ENCODE assay signal across 20 mouse cellular contexts in genomic region chr11:6196780-6197179, GRCm38 (mm10). TPM values are rescaled to one million over a fixed set of nuclear protein-coding genes. Genes with fewer than 3 reads are reported as not detected.
DNase-seq lines count a peak whose midpoint lies in the region; ATAC-seq and TF ChIP-seq lines count a peak whose summit lies in the region.
"Had no signal": no experiment of that assay in that cellular context is flagged by ENCODE, and none has a peak within 500 bp of the region (broad histone marks: within the 10 kb centered on the region; RNA-seq: fewer than 3 reads in every experiment).

No protein-coding gene starts in this region.

- H3K4me1 ChIP-seq in forebrain, embryonic 11.5 days (replicated peaks; ENCODE audit: control insufficient read depth, insufficient read depth, low read length): peaks cover 2% of the 10 kb centered on the region; the same call in 1 of the 2 replicates
- peaks cover 28% of the 10 kb centered on the region for H3K4me1 ChIP-seq in forebrain, embryonic 13.5 days
- H3K4me1 ChIP-seq in CH12.LX (ENCODE audit: control insufficient read depth in 1 of 2, insufficient read depth in 2 of 2): peaks cover 8 to 67% of the 10 kb centered on the region in 2 experiments; a peak in 3 of 4 replicates
- H3K4me1 ChIP-seq in cerebellum, adult 2 months (ENCODE audit: control insufficient read depth, insufficient read depth, low read length): no peaks in the 10 kb centered on the region; the same call in 1 of the 2 replicates

- no peak overlapping the region for H3K4me2 ChIP-seq in forebrain, embryonic 11.5 days (ENCODE audit: low read depth, low read length, severe bottlenecking)
- no peak overlapping the region for H3K4me2 ChIP-seq in forebrain, embryonic 13.5 days
- H3K4me2 ChIP-seq in CH12.LX (ENCODE audit: insufficient read depth, low read depth, poor library complexity, severe bottlenecking): no peak overlapping the region
- H3K4me2 ChIP-seq: embryonic facial prominence, embryonic 12.5 days; forebrain, embryonic 12.5 days; forebrain, embryonic 15.5 days had no signal

- in situ Hi-C loops in CH12.LX (cut with MboI; ENCODE audit: low pct_ligation_motif_present, low pct_unique_long_range_greater_than_20kb, low sequenced_read_pairs): loop anchor here (5.0 kb wide), 1 partner anchor 199 kb away; no protein-coding TSS in a partner anchor

- peak in 1 of 2 experiments; percentile 45; a peak in 2 of 4 replicates for TF ChIP-seq CTCF in CH12.LX (conservative IDR thresholded peaks at IDR 0.05 in 1 of 2, IDR thresholded peaks at IDR 0.05 in 1 of 2; ENCODE audit: low read depth in 2 of 2, low read length in 2 of 2)
- no peak for TF ChIP-seq CTCF in cerebellum, adult 2 months (IDR thresholded peaks at IDR 0.05; ENCODE audit: borderline replicate concordance, insufficient read depth, low read depth, low read length)

- no peak overlapping the region for H3K9ac ChIP-seq in forebrain, embryonic 11.5 days (ENCODE audit: low read length)
- H3K9ac ChIP-seq in forebrain, embryonic 13.5 days: no peak overlapping the region
- H3K9ac ChIP-seq in CH12.LX (ENCODE audit: insufficient read depth, low read depth): no peak overlapping the region
- H3K9ac ChIP-seq: embryonic facial prominence, embryonic 12.5 days; forebrain, embryonic 12.5 days; forebrain, embryonic 15.5 days; forebrain, postnatal 0 days had no signal

- dilution Hi-C loops in CH12.LX (cut with MboI; ENCODE audit: extremely low pct_ligation_motif_present, extremely low pct_unique_long_range_greater_than_20kb, low sequenced_read_pairs): no loop called here

- no peak overlapping the region for H3K27ac ChIP-seq in forebrain, embryonic 11.5 days (ENCODE audit: low read depth, low read length)
- H3K27ac ChIP-seq in forebrain, embryonic 13.5 days: no peak overlapping the region
- H3K27ac ChIP-seq in CH12.LX (ENCODE audit: insufficient read depth, low read depth): no peak overlapping the region
- H3K27ac ChIP-seq in cerebellum, adult 2 months (ENCODE audit: insufficient read depth, low read length): no peak overlapping the region
- H3K27ac ChIP-seq: embryonic facial prominence, embryonic 10.5 days; embryonic facial prominence, embryonic 12.5 days; forebrain, embryonic 12.5 days; forebrain, embryonic 15.5 days had no signal

- peak; percentile 13 for DNase-seq in forebrain, embryonic 11.5 days (ENCODE audit: low spot score)
- DNase-seq in CH12.LX (ENCODE audit: extremely low read depth): no peak
- DNase-seq in cerebellum, adult 2 months: no peak
- no peak for DNase-seq in kidney, adult 8-10 months
- DNase-seq: adrenal gland, adult 2 months; adrenal gland, postnatal 10 days; adrenal gland, postnatal 25 days; B cell, adult 2 months; cerebellum, adult 11 months; cerebellum, adult 18-20 months; cerebellum, adult 9-10 months; cerebellum, postnatal 10 days; cerebellum, postnatal 25 days; forebrain, postnatal 0 days had no signal

- 90% methylated on average over 8 of the region's 8 CpGs for WGBS in forebrain, embryonic 11.5 days
- WGBS in forebrain, embryonic 13.5 days: 92% methylated on average over 8 of the region's 8 CpGs
- WGBS in cerebellum, adult 2 months: 89% methylated on average over 8 of the region's 8 CpGs

- no peaks in the 10 kb centered on the region; the same call in 1 of the 2 replicates for H3K36me3 ChIP-seq in forebrain, embryonic 11.5 days (ENCODE audit: control insufficient read depth, insufficient read depth, low read length)
- H3K36me3 ChIP-seq in forebrain, embryonic 13.5 days (ENCODE audit: poor library complexity, severe bottlenecking): peaks cover 18% of the 10 kb centered on the region
- H3K36me3 ChIP-seq in CH12.LX (replicated peaks in 1 of 2; ENCODE audit: control insufficient read depth in 1 of 2, insufficient read depth in 1 of 2, low read length in 1 of 2): peaks cover 13 to 45% of the 10 kb centered on the region in 2 experiments

- TF ChIP-seq EP300 in CH12.LX (IDR thresholded peaks at IDR 0.05; ENCODE audit: low read length): no peak

- no peaks in the 10 kb centered on the region for H3K9me3 ChIP-seq in forebrain, embryonic 11.5 days (ENCODE audit: control insufficient read depth, low read length)
- H3K9me3 ChIP-seq in forebrain, embryonic 13.5 days (replicated peaks): no peaks in the 10 kb centered on the region
- no peaks in the 10 kb centered on the region for H3K9me3 ChIP-seq in CH12.LX (replicated peaks; ENCODE audit: low read length)
- H3K9me3 ChIP-seq: embryonic facial prominence, embryonic 10.5 days; embryonic facial prominence, embryonic 12.5 days; forebrain, embryonic 12.5 days; forebrain, embryonic 15.5 days had no signal

- H3K79me2 ChIP-seq in CH12.LX (replicated peaks; ENCODE audit: control insufficient read depth, extremely low read depth, insufficient read depth, poor library complexity, severe bottlenecking): peaks cover 67% of the 10 kb centered on the region

- no peak for TF ChIP-seq POLR2A in CH12.LX (IDR thresholded peaks at IDR 0.05; ENCODE audit: low read depth, low read length)
- no peak for TF ChIP-seq POLR2A in cerebellum, adult 2 months (IDR thresholded peaks at IDR 0.05; ENCODE audit: borderline replicate concordance, insufficient read depth, low read length)

- H3K27me3 ChIP-seq in forebrain, embryonic 11.5 days (ENCODE audit: control insufficient read depth, insufficient read depth, low read length): no peaks in the 10 kb centered on the region
- H3K27me3 ChIP-seq in forebrain, embryonic 13.5 days: no peaks in the 10 kb centered on the region
- H3K27me3 ChIP-seq in CH12.LX (replicated peaks): no peaks in the 10 kb centered on the region
- H3K27me3 ChIP-seq in cerebellum, adult 2 months (ENCODE audit: control insufficient read depth, insufficient read depth, low read length): no peaks in the 10 kb centered on the region
- H3K27me3 ChIP-seq: embryonic facial prominence, embryonic 12.5 days; forebrain, embryonic 12.5 days; forebrain, embryonic 15.5 days had no signal

- TF ChIP-seq RAD21 in CH12.LX (IDR thresholded peaks at IDR 0.05; ENCODE audit: low read depth, low read length): peak; percentile 51

- no peak overlapping the region for H3K4me3 ChIP-seq in forebrain, embryonic 11.5 days (ENCODE audit: low read depth, low read length)
- no peak overlapping the region for H3K4me3 ChIP-seq in forebrain, embryonic 13.5 days
- H3K4me3 ChIP-seq in CH12.LX (replicated peaks in 1 of 3; ENCODE audit: low read depth in 2 of 3, low read length in 2 of 3, poor library complexity in 1 of 3): no peak overlapping the region
- no peak overlapping the region for H3K4me3 ChIP-seq in cerebellum, adult 2 months (replicated peaks; ENCODE audit: insufficient read depth, low read depth, low read length)
- H3K4me3 ChIP-seq: embryonic facial prominence, embryonic 10.5 days; embryonic facial prominence, embryonic 12.5 days; forebrain, embryonic 12.5 days; forebrain, embryonic 15.5 days had no signal

- no peak for ATAC-seq in forebrain, embryonic 11.5 days (replicated peaks; ENCODE audit: low FRiP score)
- no peak for ATAC-seq in forebrain, embryonic 13.5 days
- ATAC-seq: forebrain, embryonic 15.5 days; forebrain, postnatal 0 days had no signal

TF ChIP-seq in CH12.LX, 34 proteins besides CTCF, POLR2A, EP300 and RAD21:
- peak; percentile 22; the same call in 1 of the 2 replicates for TF ChIP-seq SMC3 (IDR thresholded peaks at IDR 0.05; ENCODE audit: low read depth, low read length)
- TF ChIP-seq NRF1 (IDR thresholded peaks at IDR 0.05; ENCODE audit: low read depth, low read length): no peak
- TF ChIP-seq ZNF384 (IDR thresholded peaks at IDR 0.05; ENCODE audit: low read depth, low read length): peak; percentile 31; the same call in 1 of the 2 replicates

RNA-seq across cellular contexts. Expression of gene A730071L15Rik, which starts 3.0 kb away (rescaled TPM):
- polyA plus RNA-seq in forebrain, embryonic 11.5 days (2014; fragmentation: Nextera tagmentation; extraction: Ambion mirVana): 0.55 and 0.72 TPM in 2 replicates
- 0.69 and 0.79 TPM in 2 replicates for polyA plus RNA-seq in forebrain, embryonic 13.5 days (2015; fragmentation: Nextera tagmentation; extraction: Ambion mirVana)
- 0.42 and 0.46 TPM in 2 replicates for total RNA-seq in CH12.LX (2012; rRNA removed)
- total RNA-seq in CH12.LX (2014; rRNA removed): not detected in 2 replicates
- not detected in 2 replicates for polyA plus RNA-seq in CH12.LX (2012; ENCODE audit: insufficient read length, low read depth)
- polyA plus RNA-seq in cerebellum, adult 2 months (2012; rRNA removed): 0.15 and 0.16 TPM in 2 replicates
- polyA plus RNA-seq: adrenal gland, adult 2 months had no signal

RNA-seq across cellular contexts. Expression of gene Nudcd3, which starts 3.4 kb away (rescaled TPM):
- 47.9 and 55.1 TPM in 2 replicates for polyA plus RNA-seq in forebrain, embryonic 11.5 days (2014; fragmentation: Nextera tagmentation; extraction: Ambion mirVana)
- polyA plus RNA-seq in forebrain, embryonic 13.5 days (2015; fragmentation: Nextera tagmentation; extraction: Ambion mirVana): 57.0 and 65.3 TPM in 2 replicates
- total RNA-seq in CH12.LX (2012; rRNA removed): 35.6 and 41.2 TPM in 2 replicates
- 30.1 and 30.7 TPM in 2 replicates for total RNA-seq in CH12.LX (2014; rRNA removed)
- polyA plus RNA-seq in CH12.LX (2012; ENCODE audit: insufficient read length, low read depth): 78.0 and 82.2 TPM in 2 replicates
- polyA plus RNA-seq in cerebellum, adult 2 months (2012; rRNA removed): 91.5 and 96.0 TPM in 2 replicates

RNA-seq across cellular contexts. Expression of gene Npc1l1, which starts 33.2 kb away (rescaled TPM):
- polyA plus RNA-seq in forebrain, embryonic 11.5 days (2014; fragmentation: Nextera tagmentation; extraction: Ambion mirVana): not detected in 2 replicates
- polyA plus RNA-seq in forebrain, embryonic 13.5 days (2015; fragmentation: Nextera tagmentation; extraction: Ambion mirVana): 0.04 and 0.05 TPM in 2 replicates
- not detected in 2 replicates for total RNA-seq in CH12.LX (2012; rRNA removed)
- 0.05 TPM in 1 of 2 replicates, not detected in the other for total RNA-seq in CH12.LX (2014; rRNA removed)
- polyA plus RNA-seq in CH12.LX (2012; ENCODE audit: insufficient read length, low read depth): 0.05 and 0.09 TPM in 2 replicates
- 1.2 and 1.3 TPM in 2 replicates for polyA plus RNA-seq in cerebellum, adult 2 months (2012; rRNA removed)
- total RNA-seq: adrenal gland, adult 2 months; adrenal gland, postnatal 10 days; adrenal gland, postnatal 25 days; forebrain, postnatal 0 days; MEL had no signal
- polyA plus RNA-seq: embryonic facial prominence, embryonic 10.5 days; forebrain, embryonic 12.5 days; forebrain, postnatal 0 days had no signal
